Mouse (Mus musculus): Measurements from ENCODE around the gene Cdyl. TPM values are rescaled to one million over a fixed set of nuclear protein-coding genes. Genes with fewer than 3 reads are reported as not detected.

The Cdyl gene
- polyA plus RNA-seq, 1 experiment from 2014 or later: 18.8 TPM

DNA sequence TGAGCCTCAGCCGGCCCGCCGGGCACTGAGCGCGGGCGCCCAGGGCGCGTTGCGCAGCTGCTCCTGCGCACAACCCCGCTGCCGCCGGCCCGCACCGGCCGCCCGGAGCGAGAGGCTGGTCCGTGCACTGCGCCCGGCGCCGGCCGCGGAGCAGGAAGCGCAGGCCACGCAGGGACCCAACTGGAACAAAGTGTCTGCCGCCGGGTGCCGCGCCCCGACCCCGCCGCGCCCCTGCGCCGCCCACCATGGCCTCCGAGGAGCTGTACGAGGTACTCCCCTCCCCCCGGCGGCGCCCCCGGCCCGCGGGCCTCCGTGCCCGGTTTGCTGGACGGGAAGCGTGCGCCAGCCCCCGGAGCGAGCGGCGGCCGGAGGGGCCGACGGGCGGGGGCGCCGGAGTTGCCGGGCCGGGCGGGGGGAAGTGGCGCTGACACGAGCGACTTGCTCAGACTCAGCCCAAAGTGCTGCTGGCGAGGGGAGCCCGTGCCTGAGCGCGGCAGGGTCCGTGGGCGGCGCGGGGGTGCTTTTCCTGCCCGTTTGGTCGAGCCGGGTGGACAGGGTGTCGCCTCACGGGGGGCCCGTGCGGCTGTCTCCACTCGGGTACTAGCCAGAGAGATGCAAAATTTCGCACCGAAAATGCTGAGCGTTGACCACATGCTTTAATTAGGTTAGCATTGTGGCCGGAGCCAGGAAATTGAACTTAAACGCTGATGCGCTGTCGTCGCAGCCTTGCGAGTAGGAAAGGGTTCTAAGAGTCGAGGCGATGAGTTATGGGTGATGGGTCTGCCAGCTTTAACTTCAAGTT, 82.2 kb downstream of the Cdyl start:
- WGBS: under 1% methylated on average over 57 of the region's 93 CpGs
- Histone ChIP-seq H3K36me3 (no peaks in the 10 kb centered on the region), H3K4me2 (replicated peaks) (peak overlapping the region; percentile 52), H3K9ac (peak overlapping the region; percentile 88), H3K9me3 (0 out of 2 replicates have a peak, but pooled peaks cover 4% of the 10 kb centered on the region), H3K4me1 (peaks cover 10% of the 10 kb centered on the region), H3K27me3 (peaks cover 28% of the 10 kb centered on the region), H3K27ac (peak overlapping the region; percentile 87), H3K4me3 (peak overlapping the region; percentile 92)
- ATAC-seq (ENCODE audit: insufficient number of reproducible peaks, insufficient read depth, low FRiP score, low TSS enrichment): peak; percentile 77

DNA sequence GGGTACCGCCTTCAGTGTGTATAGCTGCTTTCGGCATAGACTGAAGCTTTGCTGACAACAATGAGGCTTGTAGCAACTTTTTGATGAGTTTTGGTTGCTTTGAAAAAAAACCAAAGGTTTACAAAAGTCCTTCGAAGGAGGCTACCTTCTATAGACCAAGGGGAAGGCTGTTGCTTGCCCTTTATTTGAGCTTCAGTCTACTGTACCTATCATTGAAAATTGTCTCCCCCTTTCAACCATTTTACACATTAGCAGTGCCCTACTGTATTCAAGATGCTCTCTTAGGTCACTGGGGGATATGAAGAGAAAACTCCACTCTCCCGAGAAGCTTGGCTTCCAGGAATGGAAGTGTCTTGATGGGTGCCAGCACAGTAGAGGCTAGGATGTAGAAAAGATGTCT, 83.1 kb downstream of the Cdyl start:
- 52% methylated on average over 4 of the region's 4 CpGs for WGBS
- Histone ChIP-seq H3K4me1 (peaks cover 10% of the 10 kb centered on the region), H3K36me3 (no peaks in the 10 kb centered on the region), H3K4me3 (peak overlapping the region; percentile 92), H3K27me3 (peaks cover 28% of the 10 kb centered on the region), H3K27ac (no peak overlapping the region), H3K4me2 (replicated peaks) (peak overlapping the region; percentile 52), H3K9me3 (peaks cover 9% of the 10 kb centered on the region; the same call in 1 of the 2 replicates), H3K9ac (peak overlapping the region; percentile 88; the same call in 1 of the 2 replicates)
- ATAC-seq (ENCODE audit: insufficient number of reproducible peaks, insufficient read depth, low FRiP score, low TSS enrichment): no peak

DNA sequence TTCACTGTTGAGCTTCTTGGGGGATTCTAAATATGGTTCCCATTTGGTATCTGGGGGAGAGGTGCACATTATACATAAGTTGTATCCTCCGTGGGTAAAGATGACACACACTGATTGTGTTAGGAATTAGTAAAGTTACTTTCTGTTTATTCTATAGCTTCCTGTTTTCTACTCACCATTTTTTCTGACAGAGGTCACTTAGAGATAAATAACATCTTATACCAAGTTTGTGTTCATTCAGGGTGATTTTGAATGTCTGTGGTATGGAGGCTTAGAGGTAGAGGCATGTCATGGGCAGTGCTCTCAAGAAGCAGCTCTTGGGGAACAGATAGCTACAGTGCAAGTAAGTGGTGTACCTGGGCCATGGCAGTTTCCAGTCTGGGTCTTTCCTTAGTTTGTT, 83.6 kb downstream of the Cdyl start:
- Histone ChIP-seq H3K4me2 (replicated peaks) (peak overlapping the region; percentile 52), H3K27me3 (peaks cover 26% of the 10 kb centered on the region), H3K4me1 (peaks cover 10% of the 10 kb centered on the region), H3K4me3 (peak overlapping the region; percentile 92), H3K36me3 (no peaks in the 10 kb centered on the region), H3K9me3 (peaks cover 9% of the 10 kb centered on the region; the same call in 1 of the 2 replicates), H3K27ac (no peak overlapping the region), H3K9ac (no peak overlapping the region)
- WGBS: 39% methylated on average over 1 of the region's 1 CpGs
- ATAC-seq (ENCODE audit: insufficient number of reproducible peaks, insufficient read depth, low FRiP score, low TSS enrichment): no peak

DNA sequence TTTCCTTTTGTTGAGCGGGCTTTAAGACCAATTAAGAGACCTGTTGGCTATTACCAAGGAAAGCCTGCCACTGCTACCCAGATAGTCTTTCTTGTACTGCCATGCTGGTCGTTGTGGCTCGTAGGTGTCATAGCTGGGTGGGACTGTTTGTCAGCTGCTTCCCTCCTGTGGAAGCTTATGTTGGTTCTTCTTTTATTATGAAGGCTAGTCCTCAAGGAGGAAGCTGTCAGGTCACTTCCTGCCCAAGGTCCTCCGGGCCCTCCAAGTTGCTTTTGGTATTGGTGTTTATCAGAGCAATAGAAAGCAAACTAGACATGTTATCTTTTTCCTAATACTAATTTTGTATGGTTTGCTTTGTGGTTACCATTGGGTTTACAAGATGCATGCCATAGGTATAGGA, 89.6 kb downstream of the Cdyl start:
- no peak for ATAC-seq (ENCODE audit: insufficient number of reproducible peaks, insufficient read depth, low FRiP score, low TSS enrichment)
- H3K36me3 ChIP-seq: no peaks in the 10 kb centered on the region
- 87% methylated on average over 4 of the region's 4 CpGs for WGBS

DNA sequence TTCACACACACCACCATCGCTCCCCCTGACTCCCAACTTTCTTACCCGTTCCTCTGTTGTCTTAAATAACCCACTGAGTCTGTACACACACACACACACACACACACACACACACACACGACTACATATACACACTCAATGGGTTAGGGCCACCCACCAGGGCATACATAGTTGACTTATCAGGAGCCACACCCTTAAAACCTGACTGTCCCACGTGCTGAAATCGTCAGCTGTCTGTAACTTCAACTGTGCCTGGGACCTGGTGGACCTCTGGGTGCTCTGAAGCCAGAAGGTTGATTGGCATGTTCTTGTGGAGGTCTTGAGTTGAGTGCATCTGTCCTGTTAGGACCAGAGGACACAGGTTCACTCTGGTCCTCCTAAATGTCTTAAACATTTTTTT, 90.0 kb downstream of the Cdyl start:
- Histone ChIP-seq H3K36me3 (no peaks in the 10 kb centered on the region), H3K27me3 (no peaks in the 10 kb centered on the region), H3K27ac (no peak overlapping the region), H3K4me1 (no peaks in the 10 kb centered on the region), H3K4me2 (replicated peaks) (no peak overlapping the region), H3K4me3 (no peak overlapping the region), H3K9me3 (peaks cover 9% of the 10 kb centered on the region; the same call in 1 of the 2 replicates), H3K9ac (no peak overlapping the region)
- no peak for ATAC-seq (ENCODE audit: insufficient number of reproducible peaks, insufficient read depth, low FRiP score, low TSS enrichment)
- 82% methylated on average over 5 of the region's 5 CpGs for WGBS

More for the DNA sequence above, 89.6 kb downstream of the Cdyl start:
- H3K9ac ChIP-seq: no peak overlapping the region
- no peak overlapping the region for H3K4me2 ChIP-seq (replicated peaks)
- H3K4me1 ChIP-seq: no peaks in the 10 kb centered on the region
- no peaks in the 10 kb centered on the region for H3K27me3 ChIP-seq
- peaks cover 9% of the 10 kb centered on the region; the same call in 1 of the 2 replicates for H3K9me3 ChIP-seq
- no peak overlapping the region for H3K4me3 ChIP-seq
- no peak overlapping the region for H3K27ac ChIP-seq

DNA sequence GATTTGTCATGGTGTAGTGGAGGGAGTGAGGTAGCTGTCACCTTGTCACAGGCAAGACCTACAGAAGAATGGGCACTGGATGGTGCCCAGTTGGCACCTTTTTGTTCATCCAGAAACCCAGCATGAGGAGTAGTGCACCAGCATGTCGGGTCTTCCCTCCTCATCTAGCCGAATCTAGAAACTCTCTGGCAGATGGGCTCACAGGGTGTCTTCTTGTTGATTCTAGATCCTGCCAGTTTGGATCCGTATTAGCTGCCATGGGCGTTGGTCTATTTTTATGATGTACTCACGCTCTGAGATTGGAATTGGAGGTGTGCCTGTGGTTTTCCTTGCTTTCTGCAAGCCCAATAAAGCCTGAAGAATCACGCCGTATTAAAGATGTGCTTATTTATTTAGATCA, 92.4 kb downstream of the Cdyl start:
- Histone ChIP-seq H3K36me3 (no peaks in the 10 kb centered on the region), H3K9me3 (peaks cover 4% of the 10 kb centered on the region; the same call in 1 of the 2 replicates), H3K9ac (no peak overlapping the region), H3K27me3 (no peaks in the 10 kb centered on the region), H3K4me2 (replicated peaks) (no peak overlapping the region), H3K4me1 (no peaks in the 10 kb centered on the region; the same call in 1 of the 2 replicates), H3K27ac (no peak overlapping the region), H3K4me3 (no peak overlapping the region)
- ATAC-seq (ENCODE audit: insufficient number of reproducible peaks, insufficient read depth, low FRiP score, low TSS enrichment): no peak
- WGBS: 85% methylated on average over 7 of the region's 7 CpGs

DNA sequence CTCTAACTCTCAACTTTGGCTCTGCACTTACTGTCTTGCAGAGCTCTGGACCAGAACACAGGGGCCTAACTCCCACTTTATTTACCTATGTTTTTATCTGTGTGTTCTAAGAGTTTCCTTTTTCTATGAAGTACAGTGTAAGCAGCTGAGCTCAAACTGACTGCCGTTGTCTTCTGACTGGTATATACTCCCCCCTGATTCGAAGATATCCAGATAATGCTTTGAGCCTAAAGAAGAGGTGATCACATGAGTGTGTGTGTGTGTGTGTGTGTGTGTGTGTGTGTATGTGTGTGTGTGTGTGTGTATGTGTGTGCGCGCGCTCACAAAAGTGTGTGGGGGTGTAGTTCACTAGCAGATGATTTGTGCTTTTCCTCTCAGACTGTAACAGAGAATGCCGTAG, 95.4 kb downstream of the Cdyl start:
- no peaks in the 10 kb centered on the region for H3K27me3 ChIP-seq
- no peak overlapping the region for H3K4me2 ChIP-seq (replicated peaks)
- ATAC-seq (ENCODE audit: insufficient number of reproducible peaks, insufficient read depth, low FRiP score, low TSS enrichment): no peak
- no peak overlapping the region for H3K9ac ChIP-seq
- H3K36me3 ChIP-seq: no peaks in the 10 kb centered on the region
- H3K4me3 ChIP-seq: no peak overlapping the region
- H3K4me1 ChIP-seq: no peaks in the 10 kb centered on the region; the same call in 1 of the 2 replicates
- WGBS: 91% methylated on average over 6 of the region's 6 CpGs
- no peaks in the 10 kb centered on the region for H3K9me3 ChIP-seq
- H3K27ac ChIP-seq: no peak overlapping the region

DNA sequence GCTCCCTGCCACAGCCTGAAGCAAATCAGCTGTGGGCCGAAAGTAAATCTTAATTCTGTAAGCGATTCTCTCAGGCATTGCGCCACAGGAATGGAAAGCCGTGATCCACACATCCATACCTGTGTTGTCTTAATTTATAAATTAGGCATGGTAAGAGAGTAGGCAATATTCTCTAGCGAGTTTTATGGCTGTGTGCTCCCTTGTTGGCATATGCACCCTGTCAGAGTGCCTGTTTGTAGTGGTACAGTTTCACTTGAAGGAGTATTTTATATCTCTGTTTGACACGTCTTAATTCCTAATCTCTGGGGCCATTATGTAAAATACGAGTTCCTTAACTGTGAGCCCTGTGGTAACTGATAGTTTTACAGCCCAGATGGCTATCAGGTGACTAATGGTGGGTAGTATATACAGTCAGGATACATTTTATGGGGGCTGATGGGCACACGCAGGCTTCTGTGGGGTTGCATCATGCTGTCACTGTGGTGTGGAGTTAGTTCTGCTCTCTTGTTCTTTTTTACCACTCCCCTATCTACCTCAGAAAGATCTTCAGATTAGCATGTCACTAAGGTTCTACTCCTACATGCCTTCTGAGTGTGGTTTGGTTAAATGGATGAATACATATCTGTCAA, 96.1 kb downstream of the Cdyl start:
- H3K36me3 ChIP-seq: no peaks in the 10 kb centered on the region
- no peak overlapping the region for H3K9ac ChIP-seq
- no peak overlapping the region for H3K27ac ChIP-seq
- no peaks in the 10 kb centered on the region for H3K9me3 ChIP-seq
- no peak overlapping the region for H3K4me3 ChIP-seq
- ATAC-seq (ENCODE audit: insufficient number of reproducible peaks, insufficient read depth, low FRiP score, low TSS enrichment): no peak
- no peaks in the 10 kb centered on the region; the same call in 1 of the 2 replicates for H3K4me1 ChIP-seq
- 66% methylated on average over 8 of the region's 8 CpGs for WGBS
- no peaks in the 10 kb centered on the region for H3K27me3 ChIP-seq
- no peak overlapping the region for H3K4me2 ChIP-seq (replicated peaks)

DNA sequence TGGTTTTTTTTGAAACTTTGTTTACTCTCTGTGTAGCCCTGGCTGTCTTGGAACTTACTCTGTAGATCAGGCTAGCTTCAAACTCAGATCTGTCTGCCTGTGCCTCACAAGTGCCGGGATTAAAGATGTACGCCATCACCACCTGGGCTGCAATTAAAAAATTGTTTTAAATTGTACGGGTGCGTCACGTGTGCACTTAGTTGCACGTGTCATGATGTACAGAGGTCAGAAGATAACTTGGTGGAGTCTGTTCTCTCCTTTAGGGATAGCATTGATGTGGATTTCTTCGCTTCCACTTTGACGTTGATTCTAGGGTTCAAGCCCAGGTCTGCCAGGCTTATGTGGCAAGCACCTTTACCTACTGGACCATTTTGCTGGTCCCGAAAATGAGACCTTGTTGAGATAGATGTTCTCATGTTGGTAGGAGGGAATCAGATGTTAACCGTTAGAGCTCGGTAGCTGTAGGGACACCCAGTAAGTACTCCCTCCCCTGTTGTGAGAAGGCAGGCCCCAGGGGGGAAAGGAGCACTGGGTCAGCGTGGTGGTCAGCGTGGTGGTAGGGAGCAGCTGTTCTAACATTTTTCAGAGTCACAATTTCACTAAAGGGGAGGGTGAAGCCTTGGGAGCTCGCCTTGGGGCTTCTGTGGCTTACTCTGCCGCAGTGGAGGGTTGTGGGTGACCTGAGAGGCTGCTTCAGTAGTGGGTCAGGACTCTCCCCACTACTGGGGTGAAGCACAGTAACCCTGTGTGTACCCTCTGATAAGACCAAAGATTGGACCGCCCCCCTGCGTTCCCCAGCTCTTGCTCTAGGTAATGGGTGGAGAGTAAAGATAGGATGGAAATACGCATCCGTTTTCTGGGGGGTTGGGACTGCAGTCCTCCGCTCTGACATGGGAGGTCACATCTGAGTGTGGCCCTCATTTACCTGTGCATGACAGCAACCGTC, 97.0 kb downstream of the Cdyl start:
- no peak for ATAC-seq (ENCODE audit: insufficient number of reproducible peaks, insufficient read depth, low FRiP score, low TSS enrichment)
- Histone ChIP-seq H3K4me2 (replicated peaks) (no peak overlapping the region), H3K4me3 (no peak overlapping the region), H3K9me3 (no peaks in the 10 kb centered on the region), H3K27ac (no peak overlapping the region), H3K27me3 (no peaks in the 10 kb centered on the region), H3K36me3 (no peaks in the 10 kb centered on the region), H3K9ac (no peak overlapping the region), H3K4me1 (no peaks in the 10 kb centered on the region; the same call in 1 of the 2 replicates)
- 88% methylated on average over 21 of the region's 21 CpGs for WGBS

DNA sequence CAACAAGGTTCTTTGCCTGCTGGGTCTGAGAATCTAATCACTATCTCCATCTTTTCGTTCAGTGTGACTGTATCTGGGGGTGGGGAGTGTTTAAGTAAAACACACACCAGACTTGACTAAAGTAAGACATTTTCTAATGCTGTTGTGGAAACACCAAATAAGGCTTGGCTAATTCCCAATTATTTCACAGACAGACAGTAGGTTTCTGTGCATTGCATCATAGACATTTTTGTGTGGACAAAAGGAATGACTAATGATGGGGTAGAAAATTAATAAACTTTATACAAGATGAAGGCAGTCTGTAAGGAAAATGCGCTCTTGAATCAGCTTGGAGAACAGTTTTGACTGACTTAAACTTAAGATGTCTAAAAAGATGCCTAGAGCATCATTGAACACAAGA, 100.7 kb downstream of the Cdyl start:
- Histone ChIP-seq H3K4me2 (replicated peaks) (no peak overlapping the region), H3K9ac (no peak overlapping the region), H3K4me3 (no peak overlapping the region), H3K9me3 (no peaks in the 10 kb centered on the region), H3K4me1 (peaks cover 1% of the 10 kb centered on the region), H3K27me3 (no peaks in the 10 kb centered on the region), H3K36me3 (no peaks in the 10 kb centered on the region), H3K27ac (no peak overlapping the region)
- ATAC-seq (ENCODE audit: insufficient number of reproducible peaks, insufficient read depth, low FRiP score, low TSS enrichment): no peak
- WGBS: 84% methylated on average over 2 of the region's 2 CpGs

DNA sequence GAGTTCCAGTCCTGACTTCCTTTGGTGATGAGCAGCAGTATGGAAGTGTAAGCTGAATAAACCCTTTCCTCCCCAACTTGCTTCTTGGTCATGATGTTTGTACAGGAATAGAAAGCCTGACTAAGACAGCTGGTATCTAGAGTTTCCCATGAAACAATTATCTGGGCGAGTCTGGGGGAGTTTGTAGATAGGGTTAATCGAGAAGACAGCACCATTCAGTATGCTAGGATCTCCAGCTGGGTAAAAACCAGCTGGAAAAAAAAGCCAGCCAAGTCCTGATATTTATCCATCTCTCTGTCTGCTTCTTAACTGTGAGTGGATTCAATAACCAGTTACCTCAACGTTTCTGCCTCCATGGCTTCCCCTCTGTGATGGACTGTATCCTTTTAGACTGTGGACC, 104.9 kb downstream of the Cdyl start:
- H3K27ac ChIP-seq: no peak overlapping the region

More for the DNA sequence above, 104.9 kb downstream of the Cdyl start:
- ATAC-seq (ENCODE audit: insufficient number of reproducible peaks, insufficient read depth, low FRiP score, low TSS enrichment): no peak
- H3K4me1 ChIP-seq: peaks cover 10% of the 10 kb centered on the region
- no peak overlapping the region for H3K4me3 ChIP-seq
- H3K4me2 ChIP-seq (replicated peaks): no peak overlapping the region
- no peaks in the 10 kb centered on the region for H3K36me3 ChIP-seq
- 52% methylated on average over 3 of the region's 3 CpGs for WGBS
- H3K9ac ChIP-seq: no peak overlapping the region
- no peaks in the 10 kb centered on the region for H3K9me3 ChIP-seq
- H3K27me3 ChIP-seq: no peaks in the 10 kb centered on the region
